Mouse (Mus musculus) midbrain, embryonic 15.5 days (tissue): ENCODE results near the gene Ppil6. TPM values are rescaled to one million over a fixed set of nuclear protein-coding genes. Genes with fewer than 3 reads are reported as not detected.

Experiments used
- ATAC-seq: fragments of 200-750 bp; cut with Nextera tagmentation; replicated peaks from 2 replicates; pipeline ENCODE4 v1.8.0; 2017; ENCODE audit warnings: moderate TSS enrichment
- H3K27ac ChIP-seq: fragments of 300-500 bp; sonication (generic); 2 replicates; pipeline ENCODE4 v1.5.1; 2015; ENCODE audit warnings: mild to moderate bottlenecking, inconsistent platforms
- H3K27me3 ChIP-seq: fragments of 300-500 bp; sonication (generic); replicated peaks from 2 replicates; pipeline ENCODE4 v1.6.1; 2015; ENCODE audit warnings: inconsistent platforms
- H3K36me3 ChIP-seq: fragments of 300-500 bp; sonication (generic); replicated peaks from 2 replicates; pipeline ENCODE4 v1.6.1; 2015; ENCODE audit warnings: inconsistent platforms
- H3K4me1 ChIP-seq: fragments of 300-500 bp; sonication (generic); 2 replicates; pipeline ENCODE4 v1.6.1; 2015; ENCODE audit warnings: inconsistent platforms
- H3K4me2 ChIP-seq: fragments of 300-500 bp; sonication (generic); 2 replicates; pipeline ENCODE4 v1.6.1; 2015; ENCODE audit warnings: inconsistent platforms, mild to moderate bottlenecking, moderate library complexity
- H3K4me3 ChIP-seq: fragments of 300-500 bp; sonication (generic); 2 replicates; pipeline ENCODE4 v1.5.1; 2015; ENCODE audit warnings: mild to moderate bottlenecking, inconsistent platforms
- H3K9ac ChIP-seq: fragments of 300-500 bp; sonication (generic); 2 replicates; pipeline ENCODE4 v1.6.1; 2015; ENCODE audit warnings: mild to moderate bottlenecking, inconsistent platforms
- H3K9me3 ChIP-seq: fragments of 300-500 bp; sonication (generic); 2 replicates; pipeline ENCODE4 v1.6.1; 2016; ENCODE audit warnings: inconsistent platforms
- WGBS: fragments of 180-500 bp; shearing (Covaris S2); methylation state at CpG from one replicate; pipeline ENCODE4 v1.1.7; 2015; ENCODE audit warnings: mixed read lengths; 5-methylcytosine and 5-hydroxymethylcytosine counted together
- polyA plus RNA-seq: library from polyadenylated mRNA; unstranded; fragments of >200 nt; fragmentation: Nextera tagmentation; extraction: Ambion mirVana; gene quantifications from 2 replicates; pipeline ENCODE4 v1.2.1, GENCODE M21; 2015

Gene Ppil6
- polyA plus RNA-seq, 1 experiment from 2014 or later, result 3.2 TPM

GRCm38 (mm10) chr10:41561701-41562395, 71.6 kb downstream of the Ppil6 start:
- H3K4me1 ChIP-seq, result no peaks in the 10 kb centered on the region
- no peaks in the 10 kb centered on the region for H3K27me3 ChIP-seq
- no peak overlapping the region for H3K4me3 ChIP-seq
- no peak overlapping the region for H3K9ac ChIP-seq
- 93% methylated on average over 10 of the region's 10 CpGs for WGBS
- no peak overlapping the region for H3K27ac ChIP-seq
- ATAC-seq, result no peak
- no peak overlapping the region for H3K4me2 ChIP-seq
- no peaks in the 10 kb centered on the region for H3K9me3 ChIP-seq
- H3K36me3 ChIP-seq, result no peaks in the 10 kb centered on the region

Other genes with a start within 250 kb of the Ppil6 start
- 30.8 and 31.5 TPM in 2 replicates for gene Fig4, start 187.2 kb upstream of the Ppil6 start, polyA plus RNA-seq
- gene Ak9, start 186.5 kb upstream of the Ppil6 start, polyA plus RNA-seq, result 0.22 and 0.30 TPM in 2 replicates
- 19.8 and 22.3 TPM in 2 replicates for gene Zbtb24, start 40.1 kb upstream of the Ppil6 start, polyA plus RNA-seq
- 19.6 and 21.5 TPM in 2 replicates for gene Mical1, start 14.1 kb upstream of the Ppil6 start, polyA plus RNA-seq
- gene Smpd2, start 70 bp upstream of the Ppil6 start, polyA plus RNA-seq, result 38.8 and 41.6 TPM in 2 replicates
- 43.8 and 48.7 TPM in 2 replicates for gene Cd164, start 29.0 kb downstream of the Ppil6 start, polyA plus RNA-seq
- 0.52 and 0.77 TPM in 2 replicates for gene Ccdc162, start 226.2 kb downstream of the Ppil6 start, polyA plus RNA-seq